Mouse (Mus musculus): ENCODE data around the gene Suv39h2. TPM values are rescaled to one million over a fixed set of nuclear protein-coding genes. Genes with fewer than 3 reads are reported as not detected.
A peak's percentile ranks its signal among the peaks of the same experiment; 100 is the strongest.

Gene Suv39h2
- 0.12 and 0.31 TPM in 2 replicates for polyA plus RNA-seq (2012)

- Histone ChIP-seq H3K27me3 (ENCODE audit: control insufficient read depth) (no peaks in the 10 kb centered on the region), H3K9me3 (ENCODE audit: control insufficient read depth, low read length) (0 out of 2 replicates have a peak, but pooled peaks cover 3% of the 10 kb centered on the region), H3K4me1 (ENCODE audit: control insufficient read depth) (peaks cover 22% of the 10 kb centered on the region), H3K4me3 (replicated peaks) (peak within 1 kb of the TSS; percentile 99), H3K36me3 (ENCODE audit: control insufficient read depth) (peaks cover 23% of the 10 kb centered on the region)
- TF ChIP-seq TAL1 (IDR thresholded peaks at IDR 0.05; ENCODE audit: low read length) (no peak), GATA1 (IDR thresholded peaks at IDR 0.05; ENCODE audit: low read length) (no peak)
These were observed at the start of gene Suv39h2 for GRCm38 (mm10) chr2:3474861-3475283. Suv39h2 (minus strand) TSS chr2:3475031.

- Histone ChIP-seq H3K9me3 (ENCODE audit: control insufficient read depth, low read length) (no peaks in the 10 kb centered on the region), H3K36me3 (ENCODE audit: control insufficient read depth) (no peaks in the 10 kb centered on the region), H3K4me3 (replicated peaks) (no peak overlapping the region), H3K4me1 (ENCODE audit: control insufficient read depth) (no peaks in the 10 kb centered on the region), H3K27me3 (ENCODE audit: control insufficient read depth) (no peaks in the 10 kb centered on the region)
- TF ChIP-seq GATA1 (IDR thresholded peaks at IDR 0.05; ENCODE audit: low read length): no peak
- TF ChIP-seq TAL1 (IDR thresholded peaks at IDR 0.05; ENCODE audit: low read length): no peak
These were observed 47.7 kb upstream of the Suv39h2 start for GRCm38 (mm10) chr2:3522558-3522957.

GRCm38 (mm10) chr2:3512552-3513454 lies 38.0 kb upstream of the Suv39h2 start, which contains the start of the genes Gm45902, Hspa14 and Cdnf:
Gm45902 (minus strand) TSS chr2:3512790.
Hspa14 (minus strand) TSS chr2:3512814.
Cdnf (plus strand) TSS chr2:3513030.
- peaks cover 24% of the 10 kb centered on the region for H3K4me1 ChIP-seq (ENCODE audit: control insufficient read depth)
- peaks cover 36% of the 10 kb centered on the region for H3K36me3 ChIP-seq (ENCODE audit: control insufficient read depth)
- no peaks in the 10 kb centered on the region for H3K27me3 ChIP-seq (ENCODE audit: control insufficient read depth)
- no peaks in the 10 kb centered on the region for H3K9me3 ChIP-seq (ENCODE audit: control insufficient read depth, low read length)
- no peak for TF ChIP-seq TAL1 (IDR thresholded peaks at IDR 0.05; ENCODE audit: low read length)
- no peak for TF ChIP-seq GATA1 (IDR thresholded peaks at IDR 0.05; ENCODE audit: low read length)
- H3K4me3 ChIP-seq (replicated peaks): peak within 1 kb of the TSS; percentile 75

- no peak for TF ChIP-seq GATA1 (IDR thresholded peaks at IDR 0.05; ENCODE audit: low read length)
- TF ChIP-seq TAL1 (IDR thresholded peaks at IDR 0.05; ENCODE audit: low read length): no peak
- H3K27me3 ChIP-seq (ENCODE audit: control insufficient read depth): no peaks in the 10 kb centered on the region
- H3K4me1 ChIP-seq (ENCODE audit: control insufficient read depth): peaks cover 24% of the 10 kb centered on the region
- H3K4me3 ChIP-seq (replicated peaks): peak overlapping the region; percentile 75
- no peaks in the 10 kb centered on the region for H3K9me3 ChIP-seq (ENCODE audit: control insufficient read depth, low read length)
- peaks cover 43% of the 10 kb centered on the region for H3K36me3 ChIP-seq (ENCODE audit: control insufficient read depth)
These were observed 37.2 kb upstream of the Suv39h2 start for GRCm38 (mm10) chr2:3512076-3512475.

- no peak for TF ChIP-seq TAL1 (IDR thresholded peaks at IDR 0.05; ENCODE audit: low read length)
- no peak for TF ChIP-seq GATA1 (IDR thresholded peaks at IDR 0.05; ENCODE audit: low read length)
- no peak overlapping the region for H3K4me3 ChIP-seq (replicated peaks)
- peaks cover 92% of the 10 kb centered on the region for H3K36me3 ChIP-seq (ENCODE audit: control insufficient read depth)
- no peaks in the 10 kb centered on the region for H3K27me3 ChIP-seq (ENCODE audit: control insufficient read depth)
- H3K9me3 ChIP-seq (ENCODE audit: control insufficient read depth, low read length): no peaks in the 10 kb centered on the region
- peaks cover 20% of the 10 kb centered on the region for H3K4me1 ChIP-seq (ENCODE audit: control insufficient read depth)
These were observed 26.1 kb upstream of the Suv39h2 start for GRCm38 (mm10) chr2:3500886-3501285.

GRCm38 (mm10) chr2:3499543-3499942 lies 24.7 kb upstream of the Suv39h2 start:
- H3K4me3 ChIP-seq (replicated peaks): no peak overlapping the region
- no peaks in the 10 kb centered on the region for H3K27me3 ChIP-seq (ENCODE audit: control insufficient read depth)
- TF ChIP-seq TAL1 (IDR thresholded peaks at IDR 0.05; ENCODE audit: low read length) (no peak), GATA1 (IDR thresholded peaks at IDR 0.05; ENCODE audit: low read length) (no peak)
- no peaks in the 10 kb centered on the region for H3K9me3 ChIP-seq (ENCODE audit: control insufficient read depth, low read length)
- H3K4me1 ChIP-seq (ENCODE audit: control insufficient read depth): peaks cover 21% of the 10 kb centered on the region
- H3K36me3 ChIP-seq (ENCODE audit: control insufficient read depth): peaks cover 91% of the 10 kb centered on the region

GRCm38 (mm10) chr2:3493833-3494409 lies 19.1 kb upstream of the Suv39h2 start:
- Histone ChIP-seq H3K27me3 (ENCODE audit: control insufficient read depth) (no peaks in the 10 kb centered on the region), H3K36me3 (ENCODE audit: control insufficient read depth) (peaks cover 91% of the 10 kb centered on the region), H3K9me3 (ENCODE audit: control insufficient read depth, low read length) (no peaks in the 10 kb centered on the region), H3K4me1 (ENCODE audit: control insufficient read depth) (peaks cover 15% of the 10 kb centered on the region), H3K4me3 (replicated peaks) (no peak overlapping the region)
- TF ChIP-seq GATA1 (IDR thresholded peaks at IDR 0.05; ENCODE audit: low read length) (no peak), TAL1 (IDR thresholded peaks at IDR 0.05; ENCODE audit: low read length) (no peak)

- Histone ChIP-seq H3K4me3 (replicated peaks) (no peak overlapping the region), H3K36me3 (ENCODE audit: control insufficient read depth) (peaks cover 57% of the 10 kb centered on the region), H3K9me3 (ENCODE audit: control insufficient read depth, low read length) (no peaks in the 10 kb centered on the region), H3K4me1 (ENCODE audit: control insufficient read depth) (peaks cover 9% of the 10 kb centered on the region), H3K27me3 (ENCODE audit: control insufficient read depth) (no peaks in the 10 kb centered on the region)
- no peak for TF ChIP-seq TAL1 (IDR thresholded peaks at IDR 0.05; ENCODE audit: low read length)
- TF ChIP-seq GATA1 (IDR thresholded peaks at IDR 0.05; ENCODE audit: low read length): no peak
These were observed 15.0 kb upstream of the Suv39h2 start for GRCm38 (mm10) chr2:3489816-3490215.

- H3K4me3 ChIP-seq (replicated peaks): no peak overlapping the region
- no peak for TF ChIP-seq GATA1 (IDR thresholded peaks at IDR 0.05; ENCODE audit: low read length)
- H3K27me3 ChIP-seq (ENCODE audit: control insufficient read depth): no peaks in the 10 kb centered on the region
- H3K4me1 ChIP-seq (ENCODE audit: control insufficient read depth): peaks cover 13% of the 10 kb centered on the region
- H3K9me3 ChIP-seq (ENCODE audit: control insufficient read depth, low read length): 0 out of 2 replicates have a peak, but pooled peaks cover 3% of the 10 kb centered on the region
- no peaks in the 10 kb centered on the region; the same call in 1 of the 2 replicates for H3K36me3 ChIP-seq (ENCODE audit: control insufficient read depth)
These were observed 5.4 kb upstream of the Suv39h2 start for GRCm38 (mm10) chr2:3480239-3480638.

Measured in erythroblast, embryonic 14.5 days (primary cell).